In genomic region chr11:16290381-16290780, GRCm38 (mm10) we compare ENCODE assay signal across 22 mouse cellular contexts. TPM values are rescaled to one million over a fixed set of nuclear protein-coding genes. Genes with fewer than 3 reads are reported as not detected.
DNase-seq lines count a peak whose midpoint lies in the region; ATAC-seq and TF ChIP-seq lines count a peak whose summit lies in the region.
"Had no signal": no experiment of that assay in that cellular context is flagged by ENCODE, and none has a peak within 500 bp of the region (broad histone marks: within the 10 kb centered on the region; RNA-seq: fewer than 3 reads in every experiment).

No protein-coding gene starts in this region.

- no peak for TF ChIP-seq CTCF in lung, embryonic 14.5 days (IDR thresholded peaks at IDR 0.05; ENCODE audit: low read depth)
- TF ChIP-seq CTCF in lung, adult 2 months (IDR thresholded peaks at IDR 0.05; ENCODE audit: insufficient read depth, low read length), result no peak
- TF ChIP-seq CTCF in layer of hippocampus, adult 2 months (conservative IDR thresholded peaks at IDR 0.05), result no peak

- no peak overlapping the region for H3K4me2 ChIP-seq in kidney, embryonic 16.5 days (replicated peaks; ENCODE audit: low read depth, low read length)
- H3K4me2 ChIP-seq in lung, embryonic 14.5 days, result no peak overlapping the region
- H3K4me2 ChIP-seq: embryonic facial prominence, embryonic 13.5 days; forebrain, embryonic 13.5 days; heart, embryonic 13.5 days had no signal

- H3K4me3 ChIP-seq in kidney, embryonic 16.5 days (ENCODE audit: low read length), result no peak overlapping the region
- H3K4me3 ChIP-seq in lung, embryonic 14.5 days (ENCODE audit: low read depth, low read length), result no peak overlapping the region
- no peak overlapping the region for H3K4me3 ChIP-seq in lung, adult 2 months (replicated peaks; ENCODE audit: extremely low read depth, low read depth, low read length)
- no peak overlapping the region for H3K4me3 ChIP-seq in layer of hippocampus, adult 2 months
- H3K4me3 ChIP-seq: embryonic facial prominence, embryonic 13.5 days; forebrain, embryonic 13.5 days; heart, embryonic 13.5 days had no signal

- DNase-seq in kidney, adult 11 months, result peak; percentile 24
- DNase-seq in lung, embryonic 14.5 days, result peak; percentile 27
- DNase-seq in lung, adult 2 months, result no peak
- DNase-seq in kidney, postnatal 14 days, result peak; percentile 54
- peak; percentile 2 for DNase-seq in mesoderm, embryonic 11.5 days (ENCODE audit: low read depth, low spot score)
- DNase-seq in Muller cell, postnatal 12 days (ENCODE audit: inconsistent ontology term), result no peak
- no peak for DNase-seq in layer of hippocampus, adult 2 months (ENCODE audit: low spot score in 2 of 2)
- DNase-seq: adrenal gland, postnatal 10 days; B cell, adult 2 months; cerebellum, adult 11-12 months; cerebellum, adult 9-10 months; cerebellum, postnatal 25 days; forebrain, postnatal 0 days; gastrocnemius, postnatal 25 days; heart, postnatal 36 days had no signal

- no peak for ATAC-seq in kidney, embryonic 16.5 days (ENCODE audit: low FRiP score, low TSS enrichment)
- no peak for ATAC-seq in lung, embryonic 14.5 days (ENCODE audit: insufficient read depth)
- ATAC-seq: CD4-positive, CD25-positive, alpha-beta regulatory T cell, adult 4 months; forebrain, embryonic 13.5 days; forebrain, postnatal 0 days had no signal

- no peak overlapping the region for H3K9ac ChIP-seq in kidney, embryonic 16.5 days (replicated peaks; ENCODE audit: low read length)
- no peak overlapping the region for H3K9ac ChIP-seq in lung, embryonic 14.5 days
- H3K9ac ChIP-seq: embryonic facial prominence, embryonic 13.5 days; forebrain, embryonic 13.5 days; forebrain, postnatal 0 days; heart, embryonic 13.5 days had no signal

- no peaks in the 10 kb centered on the region for H3K9me3 ChIP-seq in kidney, embryonic 16.5 days (ENCODE audit: low read length)
- no peaks in the 10 kb centered on the region for H3K9me3 ChIP-seq in lung, embryonic 14.5 days (ENCODE audit: low read depth, low read length)
- H3K9me3 ChIP-seq: embryonic facial prominence, embryonic 13.5 days; forebrain, embryonic 13.5 days; G1E; heart, embryonic 13.5 days had no signal

- no peaks in the 10 kb centered on the region for H3K27me3 ChIP-seq in kidney, embryonic 16.5 days (ENCODE audit: insufficient read depth, low read length)
- H3K27me3 ChIP-seq in lung, embryonic 14.5 days (ENCODE audit: insufficient read depth, low read length), result no peaks in the 10 kb centered on the region
- H3K27me3 ChIP-seq: embryonic facial prominence, embryonic 13.5 days; forebrain, embryonic 13.5 days; heart, embryonic 13.5 days had no signal

- H3K36me3 ChIP-seq in kidney, embryonic 16.5 days (ENCODE audit: insufficient read depth, low read length), result no peaks in the 10 kb centered on the region
- no peaks in the 10 kb centered on the region for H3K36me3 ChIP-seq in lung, embryonic 14.5 days (ENCODE audit: insufficient read depth)
- H3K36me3 ChIP-seq: embryonic facial prominence, embryonic 13.5 days; G1E; heart, embryonic 13.5 days had no signal

- no peak overlapping the region for H3K27ac ChIP-seq in kidney, embryonic 16.5 days (ENCODE audit: low read length)
- H3K27ac ChIP-seq in lung, embryonic 14.5 days (ENCODE audit: low read depth), result no peak overlapping the region
- H3K27ac ChIP-seq in layer of hippocampus, adult 2 months, result no peak overlapping the region
- H3K27ac ChIP-seq: embryonic facial prominence, embryonic 13.5 days; forebrain, embryonic 13.5 days; heart, embryonic 13.5 days had no signal

- no peak for TF ChIP-seq POLR2A in lung, adult 2 months (IDR thresholded peaks at IDR 0.05; ENCODE audit: borderline replicate concordance, extremely low read depth, low read depth, low read length)

- H3K4me1 ChIP-seq in kidney, embryonic 16.5 days (ENCODE audit: insufficient read depth, low read length), result no peaks in the 10 kb centered on the region
- H3K4me1 ChIP-seq in lung, embryonic 14.5 days (ENCODE audit: insufficient read depth), result no peaks in the 10 kb centered on the region
- H3K4me1 ChIP-seq in lung, adult 2 months (ENCODE audit: control insufficient read depth, insufficient read depth, low read length), result no peaks in the 10 kb centered on the region
- H3K4me1 ChIP-seq: embryonic facial prominence, embryonic 13.5 days; forebrain, embryonic 13.5 days; heart, embryonic 13.5 days had no signal

- 57% methylated on average over 1 of the region's 1 CpGs for WGBS in kidney, embryonic 16.5 days
- WGBS in lung, embryonic 14.5 days, result 40% methylated on average over 1 of the region's 1 CpGs
- 62% methylated on average over 1 of the region's 1 CpGs for WGBS in lung, adult 2 months

RNA-seq across cellular contexts. Expression of gene Vstm2a, which starts 32.9 kb away (rescaled TPM):
- polyA plus RNA-seq in kidney, embryonic 16.5 days (2015; fragmentation: Nextera tagmentation; extraction: Ambion mirVana), result 0.32 and 0.56 TPM in 2 replicates
- 0.22 TPM in 1 of 2 replicates, not detected in the other for polyA plus RNA-seq in lung, embryonic 14.5 days (2014; fragmentation: Nextera tagmentation; extraction: Ambion mirVana)
- 1.0 and 1.2 TPM in 2 replicates for polyA plus RNA-seq in lung, adult 2 months (2012; rRNA removed)
- total RNA-seq in layer of hippocampus, adult 2 months (2021), result 100 to 1,000 TPM; 148 to 154 TPM
- total RNA-seq: granulocyte monocyte progenitor cell, adult 5-6 weeks had no signal
- polyA plus RNA-seq: CD4-positive, CD25-positive, alpha-beta regulatory T cell, adult 4 months; G1E had no signal

Comparison
In these comparisons a context has a peak if more than half of its experiments do, and no peak if none do; other contexts are left out.
1. DNase-seq: peak in kidney, adult 11 months (single experiment), lung, embryonic 14.5 days (single experiment), kidney, postnatal 14 days (single experiment) and mesoderm, embryonic 11.5 days (single experiment); none in lung, adult 2 months (single experiment), Muller cell, postnatal 12 days (single experiment) and layer of hippocampus, adult 2 months (0 of 2).